Mouse (Mus musculus): ENCODE measurements around the gene Cd5. TPM values are rescaled to one million over a fixed set of nuclear protein-coding genes. Genes with fewer than 3 reads are reported as not detected.

Gene Cd5
- total and polyA plus RNA-seq, 2 experiments = 0.28 to 0.49 TPM

GRCm38 (mm10) chr19:10710088-10710511, 28.7 kb downstream of the Cd5 start:
- Histone ChIP-seq H3K27ac (replicated peaks; ENCODE audit: insufficient read depth, low read depth, low read length) (no peak overlapping the region), H3K79me2 (ENCODE audit: control insufficient read depth, insufficient read depth, low read length) (peaks cover 2% of the 10 kb centered on the region; the same call in 1 of the 2 replicates), H3K27me3 (ENCODE audit: control insufficient read depth, insufficient read depth, low read length) (no peaks in the 10 kb centered on the region), H3K4me1 (ENCODE audit: control insufficient read depth, insufficient read depth, low read length) (no peaks in the 10 kb centered on the region), H3K4me3 (ENCODE audit: insufficient read depth, low read depth, low read length) (no peak overlapping the region), H3K9ac (ENCODE audit: low read depth, low read length) (no peak overlapping the region), H3K36me3 (ENCODE audit: control insufficient read depth, insufficient read depth, low read length) (peaks cover 14% of the 10 kb centered on the region; the same call in 1 of the 2 replicates)
- peak; percentile 55 for DNase-seq (ENCODE audit: extremely low read depth, low read depth, low spot score)
- TF ChIP-seq CTCF (IDR thresholded peaks at IDR 0.05; ENCODE audit: low read depth, low read length) = peak; percentile 82
- TF ChIP-seq POLR2A (IDR thresholded peaks at IDR 0.05; ENCODE audit: extremely low read depth, insufficient read depth, low read length) = no peak
- WGBS = 59% methylated on average over 9 of the region's 9 CpGs

GRCm38 (mm10) chr19:10709360-10710087, 29.3 kb downstream of the Cd5 start:
- peak; percentile 74 for DNase-seq (ENCODE audit: extremely low read depth, low read depth, low spot score)
- Histone ChIP-seq H3K9ac (ENCODE audit: low read depth, low read length) (no peak overlapping the region), H3K79me2 (ENCODE audit: control insufficient read depth, insufficient read depth, low read length) (peaks cover 4% of the 10 kb centered on the region; the same call in 1 of the 2 replicates), H3K27ac (replicated peaks; ENCODE audit: insufficient read depth, low read depth, low read length) (no peak overlapping the region), H3K27me3 (ENCODE audit: control insufficient read depth, insufficient read depth, low read length) (no peaks in the 10 kb centered on the region), H3K4me1 (ENCODE audit: control insufficient read depth, insufficient read depth, low read length) (no peaks in the 10 kb centered on the region), H3K4me3 (ENCODE audit: insufficient read depth, low read depth, low read length) (no peak overlapping the region), H3K36me3 (ENCODE audit: control insufficient read depth, insufficient read depth, low read length) (peaks cover 14% of the 10 kb centered on the region; the same call in 1 of the 2 replicates)
- WGBS = 21% methylated on average over 8 of the region's 8 CpGs
- peak; percentile 99 for TF ChIP-seq CTCF (IDR thresholded peaks at IDR 0.05; ENCODE audit: low read depth, low read length)
- no peak for TF ChIP-seq POLR2A (IDR thresholded peaks at IDR 0.05; ENCODE audit: extremely low read depth, insufficient read depth, low read length)

GRCm38 (mm10) chr19:10708900-10709299, 29.9 kb downstream of the Cd5 start:
- Histone ChIP-seq H3K4me1 (ENCODE audit: control insufficient read depth, insufficient read depth, low read length) (0 out of 2 replicates have a peak, but pooled peaks cover under 1% of the 10 kb centered on the region), H3K36me3 (ENCODE audit: control insufficient read depth, insufficient read depth, low read length) (peaks cover 13% of the 10 kb centered on the region; the same call in 1 of the 2 replicates), H3K27me3 (ENCODE audit: control insufficient read depth, insufficient read depth, low read length) (no peaks in the 10 kb centered on the region), H3K4me3 (ENCODE audit: insufficient read depth, low read depth, low read length) (no peak overlapping the region), H3K9ac (ENCODE audit: low read depth, low read length) (no peak overlapping the region), H3K27ac (replicated peaks; ENCODE audit: insufficient read depth, low read depth, low read length) (no peak overlapping the region), H3K79me2 (ENCODE audit: control insufficient read depth, insufficient read depth, low read length) (peaks cover 4% of the 10 kb centered on the region; the same call in 1 of the 2 replicates)
- TF ChIP-seq CTCF (IDR thresholded peaks at IDR 0.05; ENCODE audit: low read depth, low read length) (no peak), POLR2A (IDR thresholded peaks at IDR 0.05; ENCODE audit: extremely low read depth, insufficient read depth, low read length) (no peak)
- WGBS = 84% methylated on average over 6 of the region's 6 CpGs
- no peak for DNase-seq (ENCODE audit: extremely low read depth, low read depth, low spot score)

- no peak overlapping the region for H3K27ac ChIP-seq (replicated peaks; ENCODE audit: insufficient read depth, low read depth, low read length)
- no peak overlapping the region for H3K9ac ChIP-seq (ENCODE audit: low read depth, low read length)
- no peak overlapping the region for H3K4me3 ChIP-seq (ENCODE audit: insufficient read depth, low read depth, low read length)
- H3K79me2 ChIP-seq (ENCODE audit: control insufficient read depth, insufficient read depth, low read length) = peaks cover 7% of the 10 kb centered on the region; the same call in 1 of the 2 replicates
- peaks cover 8% of the 10 kb centered on the region for H3K4me1 ChIP-seq (ENCODE audit: control insufficient read depth, insufficient read depth, low read length)
- H3K36me3 ChIP-seq (ENCODE audit: control insufficient read depth, insufficient read depth, low read length) = peaks cover 10% of the 10 kb centered on the region; the same call in 1 of the 2 replicates
- TF ChIP-seq CTCF (IDR thresholded peaks at IDR 0.05; ENCODE audit: low read depth, low read length) = no peak
- TF ChIP-seq POLR2A (IDR thresholded peaks at IDR 0.05; ENCODE audit: extremely low read depth, insufficient read depth, low read length) = no peak
- H3K27me3 ChIP-seq (ENCODE audit: control insufficient read depth, insufficient read depth, low read length) = no peaks in the 10 kb centered on the region
- DNase-seq (ENCODE audit: extremely low read depth, low read depth, low spot score) = peak; percentile 29
- 98% methylated on average over 1 of the region's 1 CpGs for WGBS
Measured at GRCm38 (mm10) chr19:10707881-10708280, 30.9 kb downstream of the Cd5 start.

- Histone ChIP-seq H3K79me2 (ENCODE audit: control insufficient read depth, insufficient read depth, low read length) (peaks cover 8% of the 10 kb centered on the region; the same call in 1 of the 2 replicates), H3K27me3 (ENCODE audit: control insufficient read depth, insufficient read depth, low read length) (no peaks in the 10 kb centered on the region), H3K4me1 (ENCODE audit: control insufficient read depth, insufficient read depth, low read length) (peaks cover 8% of the 10 kb centered on the region), H3K27ac (replicated peaks; ENCODE audit: insufficient read depth, low read depth, low read length) (no peak overlapping the region), H3K9ac (ENCODE audit: low read depth, low read length) (no peak overlapping the region), H3K36me3 (ENCODE audit: control insufficient read depth, insufficient read depth, low read length) (peaks cover 10% of the 10 kb centered on the region; the same call in 1 of the 2 replicates), H3K4me3 (ENCODE audit: insufficient read depth, low read depth, low read length) (no peak overlapping the region)
- WGBS = 84% methylated on average over 13 of the region's 13 CpGs
- TF ChIP-seq POLR2A (IDR thresholded peaks at IDR 0.05; ENCODE audit: extremely low read depth, insufficient read depth, low read length) (no peak), CTCF (IDR thresholded peaks at IDR 0.05; ENCODE audit: low read depth, low read length) (no peak)
- DNase-seq (ENCODE audit: extremely low read depth, low read depth, low spot score) = no peak
Measured at GRCm38 (mm10) chr19:10707087-10707875, 31.5 kb downstream of the Cd5 start.
